Mouse (Mus musculus) hindbrain, embryonic 12.5 days (tissue): ENCODE data around the gene Bpifb5. TPM values are rescaled to one million over a fixed set of nuclear protein-coding genes. Genes with fewer than 3 reads are reported as not detected.
"Not testable (repeated sequence)": the region's sequence is repeated elsewhere in the genome, so short reads cannot be mapped to it uniquely, and the experiment has no call there.

Experiments used
- ATAC-seq: fragments of 200-750 bp; cut with Nextera tagmentation; 2 replicates; pipeline ENCODE4 v1.8.0; 2017; ENCODE audit warnings: moderate TSS enrichment; ENCODE audit not compliant: low FRiP score
- H3K27ac ChIP-seq: fragments of 300-500 bp; sonication (generic); 2 replicates; pipeline ENCODE4 v1.5.1; 2016; ENCODE audit warnings: mild to moderate bottlenecking
- H3K27me3 ChIP-seq: fragments of 300-500 bp; sonication (generic); 2 replicates; pipeline ENCODE4 v1.6.1; 2016; ENCODE audit warnings: mild to moderate bottlenecking
- H3K36me3 ChIP-seq: fragments of 300-500 bp; sonication (generic); 2 replicates; pipeline ENCODE4 v1.6.1; 2016; ENCODE audit warnings: mild to moderate bottlenecking
- H3K4me1 ChIP-seq: fragments of 300-500 bp; sonication (generic); 2 replicates; pipeline ENCODE4 v1.6.1; 2016
- H3K4me2 ChIP-seq: fragments of 300-500 bp; sonication (generic); replicated peaks from 2 replicates; pipeline ENCODE4 v1.6.1; 2016; ENCODE audit warnings: mild to moderate bottlenecking
- H3K4me3 ChIP-seq: fragments of 300-500 bp; sonication (generic); 2 replicates; pipeline ENCODE4 v1.5.1; 2016; ENCODE audit warnings: mild to moderate bottlenecking
- H3K9ac ChIP-seq: fragments of 300-500 bp; sonication (generic); 2 replicates; pipeline ENCODE4 v1.6.1; 2016; ENCODE audit warnings: mild to moderate bottlenecking, moderate library complexity
- H3K9me3 ChIP-seq: fragments of 300-500 bp; sonication (generic); replicated peaks from 2 replicates; pipeline ENCODE4 v1.6.1; 2016; ENCODE audit warnings: mild to moderate bottlenecking
- WGBS: fragments of 180-500 bp; shearing (Covaris S2); methylation state at CpG from one replicate; pipeline ENCODE4 v1.1.7; 2016; 5-methylcytosine and 5-hydroxymethylcytosine counted together
- polyA plus RNA-seq: library from polyadenylated mRNA; unstranded; fragments of >200 nt; fragmentation: Nextera tagmentation; extraction: Ambion mirVana; gene quantifications from 2 replicates; pipeline ENCODE4 v1.2.1, GENCODE M21; 2016

The Bpifb5 gene
- 0.30 and 0.36 TPM in 2 replicates for polyA plus RNA-seq

- Histone ChIP-seq H3K4me2 (no peak within 1 kb of the TSS; the same call in 1 of the 2 replicates), H3K9ac (no peak within 1 kb of the TSS), H3K27me3 (no peaks in the 10 kb centered on the region), H3K4me3 (no peak within 1 kb of the TSS), H3K9me3 (no peaks in the 10 kb centered on the region), H3K36me3 (no peaks in the 10 kb centered on the region), H3K27ac (no peak within 1 kb of the TSS), H3K4me1 (peaks cover 14% of the 10 kb centered on the region)
- 5% methylated on average over 14 of the region's 14 CpGs for WGBS
- ATAC-seq, result no peak
Observed at GRCm38 (mm10) chr2:154223265-154223916, at the start of gene Bpifb5. TSS of gene Bpifb5 (plus strand) at chr2:154223742.

GRCm38 (mm10) chr2:154181900-154182299 lies 41.6 kb upstream of the Bpifb5 start:
- H3K36me3 ChIP-seq, H3K9ac ChIP-seq, H3K27me3 ChIP-seq, H3K4me3 ChIP-seq, ATAC-seq, H3K27ac ChIP-seq, H3K4me2 ChIP-seq, H3K4me1 ChIP-seq, H3K9me3 ChIP-seq: not testable (repeated sequence)
- 90% methylated on average over 7 of the region's 7 CpGs for WGBS

GRCm38 (mm10) chr2:154183061-154183460 lies 40.5 kb upstream of the Bpifb5 start:
- 84% methylated on average over 4 of the region's 4 CpGs for WGBS
- H3K27me3 ChIP-seq, H3K4me1 ChIP-seq, H3K4me3 ChIP-seq, ATAC-seq, H3K9me3 ChIP-seq, H3K9ac ChIP-seq, H3K4me2 ChIP-seq, H3K36me3 ChIP-seq, H3K27ac ChIP-seq: not testable (repeated sequence)

- no peaks in the 10 kb centered on the region for H3K36me3 ChIP-seq
- H3K9ac ChIP-seq, result no peak overlapping the region
- WGBS, result 91% methylated on average over 6 of the region's 6 CpGs
- H3K27me3 ChIP-seq, result no peaks in the 10 kb centered on the region
- no peak for ATAC-seq
- H3K9me3 ChIP-seq, result no peaks in the 10 kb centered on the region
- H3K27ac ChIP-seq, result no peak overlapping the region
- H3K4me3 ChIP-seq, result no peak overlapping the region
- no peaks in the 10 kb centered on the region for H3K4me1 ChIP-seq
- H3K4me2 ChIP-seq, result no peak overlapping the region
Observed at GRCm38 (mm10) chr2:154185319-154185718, 38.2 kb upstream of the Bpifb5 start.

- Histone ChIP-seq H3K4me1 (no peaks in the 10 kb centered on the region), H3K36me3 (no peaks in the 10 kb centered on the region), H3K27ac (no peak overlapping the region), H3K9ac (no peak overlapping the region), H3K9me3 (no peaks in the 10 kb centered on the region), H3K27me3 (no peaks in the 10 kb centered on the region), H3K4me3 (no peak overlapping the region), H3K4me2 (no peak overlapping the region)
- no peak for ATAC-seq
- WGBS, result 76% methylated on average over 3 of the region's 3 CpGs
Observed at GRCm38 (mm10) chr2:154185748-154186147, 37.8 kb upstream of the Bpifb5 start.

- Histone ChIP-seq H3K9ac (no peak overlapping the region), H3K27me3 (no peaks in the 10 kb centered on the region), H3K36me3 (no peaks in the 10 kb centered on the region), H3K27ac (no peak overlapping the region), H3K4me3 (no peak overlapping the region), H3K4me2 (no peak overlapping the region), H3K9me3 (no peaks in the 10 kb centered on the region), H3K4me1 (no peaks in the 10 kb centered on the region)
- 47% methylated on average over 5 of the region's 5 CpGs for WGBS
- no peak for ATAC-seq
Observed at GRCm38 (mm10) chr2:154187468-154187867, 36.1 kb upstream of the Bpifb5 start.

GRCm38 (mm10) chr2:154189877-154190434 lies 33.6 kb upstream of the Bpifb5 start:
- H3K27ac ChIP-seq, result no peak overlapping the region
- WGBS, result 83% methylated on average over 7 of the region's 7 CpGs

GRCm38 (mm10) chr2:154190546-154191258 lies 32.8 kb upstream of the Bpifb5 start, which contains the start of gene Bpifb1:
TSS of gene Bpifb1 (plus strand) at chr2:154190818.
- 84% methylated on average over 11 of the region's 11 CpGs for WGBS
- H3K9me3 ChIP-seq, result no peaks in the 10 kb centered on the region
- H3K9ac ChIP-seq, result no peak within 1 kb of the TSS
- H3K4me2 ChIP-seq, result no peak within 1 kb of the TSS
- no peaks in the 10 kb centered on the region for H3K4me1 ChIP-seq
- no peak within 1 kb of the TSS for H3K27ac ChIP-seq
- ATAC-seq, result no peak
- no peaks in the 10 kb centered on the region for H3K36me3 ChIP-seq
- no peak within 1 kb of the TSS for H3K4me3 ChIP-seq
- no peaks in the 10 kb centered on the region for H3K27me3 ChIP-seq

More at GRCm38 (mm10) chr2:154189877-154190434, 33.6 kb upstream of the Bpifb5 start:
- Histone ChIP-seq H3K9me3 (no peaks in the 10 kb centered on the region), H3K4me2 (no peak overlapping the region), H3K4me3 (no peak overlapping the region), H3K27me3 (no peaks in the 10 kb centered on the region), H3K36me3 (no peaks in the 10 kb centered on the region), H3K4me1 (no peaks in the 10 kb centered on the region), H3K9ac (no peak overlapping the region)
- ATAC-seq, result no peak

GRCm38 (mm10) chr2:154192141-154192540 lies 31.4 kb upstream of the Bpifb5 start:
- H3K4me2 ChIP-seq, result no peak overlapping the region
- H3K4me3 ChIP-seq, result no peak overlapping the region
- H3K9me3 ChIP-seq, result no peaks in the 10 kb centered on the region
- H3K27me3 ChIP-seq, result no peaks in the 10 kb centered on the region
- no peak overlapping the region for H3K9ac ChIP-seq
- H3K4me1 ChIP-seq, result no peaks in the 10 kb centered on the region
- WGBS, result 74% methylated on average over 2 of the region's 2 CpGs
- no peak for ATAC-seq
- no peak overlapping the region for H3K27ac ChIP-seq
- no peaks in the 10 kb centered on the region for H3K36me3 ChIP-seq

GRCm38 (mm10) chr2:154193071-154193470 lies 30.5 kb upstream of the Bpifb5 start:
- no peak overlapping the region for H3K9ac ChIP-seq
- H3K4me2 ChIP-seq, result no peak overlapping the region
- no peaks in the 10 kb centered on the region for H3K27me3 ChIP-seq
- no peaks in the 10 kb centered on the region for H3K9me3 ChIP-seq
- no peak overlapping the region for H3K27ac ChIP-seq
- no peak for ATAC-seq
- H3K4me1 ChIP-seq, result no peaks in the 10 kb centered on the region
- no peaks in the 10 kb centered on the region for H3K36me3 ChIP-seq
- no peak overlapping the region for H3K4me3 ChIP-seq
- WGBS, result 90% methylated on average over 4 of the region's 4 CpGs

GRCm38 (mm10) chr2:154193994-154194504 lies 29.5 kb upstream of the Bpifb5 start:
- Histone ChIP-seq H3K27ac (no peak overlapping the region), H3K9ac (no peak overlapping the region), H3K9me3 (no peaks in the 10 kb centered on the region), H3K4me2 (no peak overlapping the region), H3K36me3 (no peaks in the 10 kb centered on the region), H3K4me1 (no peaks in the 10 kb centered on the region), H3K4me3 (no peak overlapping the region), H3K27me3 (no peaks in the 10 kb centered on the region)
- no peak for ATAC-seq
- 76% methylated on average over 5 of the region's 5 CpGs for WGBS

- Histone ChIP-seq H3K4me1 (no peaks in the 10 kb centered on the region), H3K4me3 (no peak overlapping the region), H3K4me2 (no peak overlapping the region), H3K9me3 (no peaks in the 10 kb centered on the region), H3K27ac (no peak overlapping the region), H3K27me3 (no peaks in the 10 kb centered on the region), H3K36me3 (no peaks in the 10 kb centered on the region), H3K9ac (no peak overlapping the region)
- WGBS, result 94% methylated on average over 9 of the region's 9 CpGs
- no peak for ATAC-seq
Observed at GRCm38 (mm10) chr2:154197036-154197435, 26.5 kb upstream of the Bpifb5 start.
